Mouse (Mus musculus) olfactory bulb, adult 2 months (tissue): ENCODE measurements around the gene Lrrc1.

Experiments used
- CTCF ChIP-seq: fragments of 200-500 bp; IDR thresholded peaks from 2 replicates; pipeline ENCODE4 v1.5.1; 2012; ENCODE audit warnings: low read depth, mild to moderate bottlenecking, low read length, moderate library complexity; ENCODE audit not compliant: insufficient read depth
- POLR2A ChIP-seq: fragments of 200-500 bp; IDR thresholded peaks from 2 replicates; pipeline ENCODE4 v1.6.1; 2012; ENCODE audit warnings: mild to moderate bottlenecking, low read depth, low read length, moderate library complexity; ENCODE audit not compliant: insufficient read depth

DNA sequence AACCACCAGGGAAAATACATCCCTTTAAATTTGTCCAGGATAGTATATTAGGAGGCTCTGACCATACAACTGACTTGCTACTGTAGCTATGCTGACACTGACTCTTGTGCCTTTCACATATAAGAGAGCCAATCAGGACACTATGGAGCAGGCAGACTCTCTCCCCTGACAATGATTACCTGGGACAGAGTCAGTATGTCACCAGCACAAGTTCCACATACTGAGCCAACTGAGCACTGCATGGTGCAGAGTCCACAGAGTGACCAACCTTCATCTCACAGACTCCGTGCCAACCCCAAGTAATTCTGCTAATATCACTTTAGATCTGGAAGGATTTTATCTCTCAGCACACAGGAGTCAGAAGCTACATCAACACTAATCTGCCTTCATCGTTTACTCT, 85.3 kb downstream of the Lrrc1 start:
- TF ChIP-seq CTCF (no peak), POLR2A (no peak)
